Mouse (Mus musculus) skeletal muscle tissue, adult 2 months (tissue): ENCODE measurements around the gene Tmie.
A peak's percentile ranks its signal among the peaks of the same experiment; 100 is the strongest.

Experiments
- DNase-seq: peaks from one replicate; pipeline ENCODE4 v3.0.0-alpha.2; 2012; ENCODE audit warnings: low read depth, low spot score

Tmie gene

GRCm38 (mm10) chr9:110879998-110880561 lies at the start of gene Tmie:
Gene Tmie (minus strand): TSS chr9:110880113.
- peak; percentile 44 for DNase-seq

DNA sequence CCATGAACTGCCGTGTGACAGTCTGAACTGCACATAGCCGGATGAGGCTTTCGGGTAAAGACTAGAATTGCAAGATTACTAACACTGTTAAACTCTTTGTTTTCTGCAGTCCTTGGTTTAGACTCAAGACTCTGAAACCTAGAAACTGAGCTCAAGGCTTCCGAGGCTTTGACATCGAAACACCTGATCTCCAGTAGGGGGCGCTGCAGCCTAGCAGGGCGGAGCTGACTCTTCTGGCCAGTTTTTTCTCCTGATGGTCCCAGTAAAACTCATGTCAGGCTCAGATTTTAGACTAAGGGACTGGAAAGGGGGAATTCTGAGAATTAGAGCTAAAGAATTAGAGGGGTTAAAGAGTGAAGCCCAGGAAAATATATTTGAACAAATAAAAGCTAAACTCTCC lies 42.8 kb upstream of the Tmie start:
- DNase-seq: peak; percentile 68

- no peak for DNase-seq
These were observed 40.9 kb upstream of the Tmie start for GRCm38 (mm10) chr9:110920665-110921419.

DNA sequence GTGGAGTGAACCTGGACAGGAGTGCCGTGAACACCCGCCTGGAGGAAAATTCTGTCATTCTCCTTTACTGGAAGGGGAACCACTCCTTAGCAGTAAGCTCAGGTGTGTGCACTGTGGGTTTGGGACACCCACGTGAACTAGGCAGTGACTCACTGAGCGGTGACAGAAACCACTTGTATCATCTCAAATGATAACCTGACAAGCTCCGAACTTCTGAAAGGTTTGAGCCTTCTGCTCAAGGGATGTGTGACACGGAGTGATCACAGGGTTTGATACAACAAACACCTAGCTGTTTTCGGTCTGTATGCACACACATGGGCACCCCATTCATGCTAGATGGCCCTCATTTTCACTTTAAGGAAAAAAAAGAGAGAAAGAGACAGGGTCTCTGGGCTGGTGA lies 36.9 kb upstream of the Tmie start, which contains the start of gene Fam240a:
Gene Fam240a, minus strand, starts transcription at position 76 of the 400 bp plus-strand sequence.
- no peak for DNase-seq

DNA sequence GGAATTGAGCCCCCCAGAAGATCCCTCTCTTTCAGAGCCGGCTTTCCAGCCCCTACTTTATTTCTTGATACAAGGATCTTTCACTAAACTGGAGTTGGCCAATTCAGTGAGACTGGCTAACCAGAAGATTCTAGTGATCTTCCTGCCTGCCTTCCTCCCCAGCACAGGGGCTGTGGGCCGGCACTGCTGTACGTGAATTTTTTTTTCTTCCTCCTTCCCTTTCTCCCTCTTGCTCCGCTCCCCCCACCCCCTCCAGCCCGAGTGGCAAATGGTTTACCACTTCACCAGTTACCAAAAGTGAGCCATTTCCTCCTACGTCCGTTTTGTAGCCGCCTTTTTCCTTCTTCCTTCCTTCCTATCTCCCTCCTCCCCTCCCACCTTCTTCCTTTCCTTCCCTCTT lies 35.6 kb upstream of the Tmie start:
- no peak for DNase-seq

DNA sequence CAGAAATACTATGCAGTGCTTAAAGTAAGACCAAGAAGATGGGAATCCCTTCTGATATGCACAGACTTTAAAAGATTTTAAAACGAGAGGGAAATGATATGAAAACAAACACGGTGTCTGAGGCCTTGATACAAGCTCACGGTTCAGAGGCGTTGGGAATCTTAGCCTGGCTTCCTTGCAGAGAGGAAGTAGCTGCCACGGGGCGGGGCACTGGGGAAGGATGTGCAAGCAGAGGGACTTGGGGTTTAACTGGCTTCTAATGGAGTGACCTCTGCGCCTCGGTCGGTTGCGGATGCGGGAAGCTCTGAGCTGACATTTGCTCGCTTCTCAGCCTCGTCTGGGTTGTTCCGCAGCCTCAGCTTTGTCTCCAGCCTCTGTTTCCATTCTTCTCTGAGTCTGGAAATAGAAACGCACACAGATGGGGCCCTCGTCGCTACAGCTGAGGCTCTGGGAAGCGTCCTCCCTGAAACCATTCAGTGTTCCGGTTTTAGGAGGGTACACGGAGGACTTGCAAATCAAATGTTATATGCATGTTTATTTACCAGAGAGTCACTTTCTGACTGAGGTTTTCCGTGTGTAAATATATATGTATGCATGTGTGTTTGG lies 34.8 kb upstream of the Tmie start:
- no peak for DNase-seq

GRCm38 (mm10) chr9:110909371-110909967 lies 29.6 kb upstream of the Tmie start:
- DNase-seq: no peak

GRCm38 (mm10) chr9:110908631-110909016 lies 28.7 kb upstream of the Tmie start:
- no peak for DNase-seq

- no peak for DNase-seq
These were observed 28.1 kb upstream of the Tmie start for GRCm38 (mm10) chr9:110907838-110908630.

DNA sequence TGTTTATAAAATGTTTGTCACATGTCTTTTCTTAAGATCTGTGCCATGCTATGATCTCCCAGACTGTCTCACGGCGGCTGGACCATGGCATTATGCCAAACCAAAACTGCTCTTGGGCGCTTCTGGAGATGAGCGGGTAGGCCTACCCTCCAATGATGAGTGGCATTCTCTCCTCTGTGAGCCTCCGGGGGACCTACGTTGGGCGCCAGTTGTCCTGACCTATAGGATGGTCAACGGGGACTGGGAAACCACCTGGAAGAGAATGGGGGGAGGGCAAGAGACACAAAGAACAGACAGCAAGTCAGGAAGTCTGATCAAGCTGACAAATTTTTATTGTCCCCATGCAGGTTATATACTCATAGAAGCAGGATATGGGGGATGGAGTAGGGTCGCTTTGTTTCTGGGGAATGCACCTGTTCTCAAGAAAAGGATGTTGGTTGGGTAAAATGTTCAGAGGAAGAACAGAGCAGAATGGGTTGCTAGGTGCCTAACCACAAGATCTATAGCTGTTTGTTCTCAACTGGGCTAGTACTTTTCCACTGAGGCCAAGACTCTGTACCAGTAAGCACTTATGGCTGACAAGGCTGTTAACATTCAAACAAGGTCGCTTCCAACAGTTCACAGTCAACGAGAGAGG lies 27.4 kb upstream of the Tmie start:
- no peak for DNase-seq

- no peak for DNase-seq
These were observed 22.4 kb upstream of the Tmie start for GRCm38 (mm10) chr9:110902271-110902670.

GRCm38 (mm10) chr9:110901204-110901603 lies 21.3 kb upstream of the Tmie start:
- no peak for DNase-seq

DNA sequence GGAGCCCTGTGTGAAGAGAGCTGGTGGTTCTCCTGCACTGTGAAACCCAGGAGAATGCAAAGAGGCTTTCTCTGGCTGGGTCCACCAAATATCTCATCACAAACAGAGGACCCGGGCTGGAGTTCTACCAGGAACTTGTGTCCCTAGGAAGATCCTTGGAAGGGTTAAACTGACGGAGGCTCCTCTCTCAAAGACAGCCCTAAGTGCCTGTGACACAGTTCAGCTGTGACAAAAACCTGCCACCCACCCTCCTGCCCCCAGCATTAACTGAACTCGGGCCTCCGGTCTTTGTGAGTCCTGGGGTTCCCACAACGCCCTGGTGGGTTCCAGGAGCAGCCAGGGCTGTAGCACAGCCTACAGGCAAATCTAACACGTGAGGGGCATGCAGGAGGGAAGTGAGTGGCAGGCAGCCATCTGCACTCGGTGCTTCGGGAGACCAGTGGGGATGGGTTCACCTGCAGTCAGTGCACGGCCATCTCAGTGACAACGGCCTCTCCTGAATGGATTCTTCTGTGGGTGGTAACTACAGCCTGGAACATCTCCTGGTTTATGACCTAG lies 19.6 kb upstream of the Tmie start:
- DNase-seq: no peak

DNA sequence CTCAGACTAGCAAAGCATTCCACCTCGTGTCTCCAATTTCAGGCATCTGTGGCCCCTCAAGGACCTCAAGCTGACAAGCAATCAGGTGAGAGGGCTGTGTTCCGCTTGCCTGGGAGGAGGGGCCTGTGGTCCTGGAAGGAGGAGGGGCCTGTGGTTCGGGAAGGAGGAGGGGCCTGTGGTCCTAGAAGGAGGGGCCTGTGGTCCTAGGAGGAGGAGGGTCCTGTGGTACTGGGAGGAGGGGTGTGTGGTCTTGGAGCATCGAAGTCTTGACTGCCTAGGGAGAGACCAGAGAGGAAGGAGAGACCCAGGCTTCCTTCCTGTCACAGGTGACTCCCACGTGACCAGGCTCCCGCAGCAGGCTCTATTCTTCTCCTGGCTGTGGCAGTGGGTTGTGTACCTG lies 16.7 kb upstream of the Tmie start:
- DNase-seq: no peak

DNA sequence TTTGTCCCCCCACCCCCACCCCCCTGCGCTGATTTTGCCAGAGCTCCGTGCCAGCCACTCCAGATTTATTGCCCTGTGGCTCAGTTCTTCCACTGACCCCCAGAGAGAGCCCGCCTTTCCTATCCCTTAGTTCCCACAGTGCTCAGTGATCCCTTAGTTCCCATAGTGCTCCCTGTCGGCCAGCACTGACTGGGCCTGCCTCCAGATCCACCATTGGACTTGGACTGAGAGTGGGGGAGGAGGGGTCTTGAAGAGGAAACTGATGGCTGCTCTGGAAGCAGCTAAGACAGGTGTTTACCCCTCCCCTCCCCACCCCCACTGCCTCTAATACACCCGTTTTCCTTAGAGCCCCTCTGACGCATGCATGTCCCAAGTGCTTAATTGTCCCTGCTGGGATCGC lies 16.1 kb upstream of the Tmie start:
- DNase-seq: no peak

DNA sequence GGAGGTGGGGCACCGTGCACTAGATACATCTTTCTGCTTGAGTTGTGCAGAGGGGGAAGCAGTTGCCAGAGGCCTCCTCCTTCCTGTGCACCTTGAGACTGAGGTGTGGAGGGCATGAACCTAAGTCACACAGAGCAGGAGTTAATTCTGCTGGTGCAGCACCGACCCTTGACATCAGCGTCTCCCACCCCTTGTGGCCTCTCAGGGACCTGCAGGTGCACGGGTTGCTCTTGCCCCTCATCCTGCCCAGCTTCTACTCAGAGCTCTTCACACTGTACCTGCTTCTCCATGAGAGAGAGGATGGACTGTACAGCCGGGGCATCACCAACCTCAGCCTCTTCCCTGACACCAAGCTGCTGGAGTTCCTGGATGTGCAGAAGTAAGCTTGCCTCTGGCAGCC lies 15.6 kb upstream of the Tmie start:
- DNase-seq: no peak

GRCm38 (mm10) chr9:110893429-110893828 lies 13.5 kb upstream of the Tmie start:
- no peak for DNase-seq

GRCm38 (mm10) chr9:110892552-110892951 lies 12.6 kb upstream of the Tmie start:
- DNase-seq: no peak

- no peak for DNase-seq
These were observed 11.3 kb upstream of the Tmie start for GRCm38 (mm10) chr9:110891077-110891828.
